Mouse (Mus musculus) stomach, postnatal 0 days (tissue): Measurements from ENCODE around the gene Abtb2.

Experiments used
- CTCF ChIP-seq: IDR thresholded peaks from 2 replicates; pipeline ENCODE4 v1.5.1; 2016; ENCODE audit warnings: antibody characterized with exemption, low read depth, mild to moderate bottlenecking, moderate library complexity
- EP300 ChIP-seq: optimal IDR thresholded peaks from 2 replicates; pipeline ENCODE3; 2016; ENCODE audit warnings: antibody characterized with exemption

- no peak for TF ChIP-seq CTCF
- no peak for TF ChIP-seq EP300
Measured at GRCm38 (mm10) chr2:103694777-103695563, 128.9 kb downstream of the Abtb2 start.
